Mouse (Mus musculus): ENCODE data around the gene Btbd35f20. TPM values are rescaled to one million over a fixed set of nuclear protein-coding genes. Genes with fewer than 3 reads are reported as not detected.
"Not testable (repeated sequence)": the region's sequence is repeated elsewhere in the genome, so short reads cannot be mapped to it uniquely, and the experiment has no call there.

The Btbd35f20 gene
- polyA plus RNA-seq (2012; rRNA removed), result not detected in 2 replicates

DNA sequence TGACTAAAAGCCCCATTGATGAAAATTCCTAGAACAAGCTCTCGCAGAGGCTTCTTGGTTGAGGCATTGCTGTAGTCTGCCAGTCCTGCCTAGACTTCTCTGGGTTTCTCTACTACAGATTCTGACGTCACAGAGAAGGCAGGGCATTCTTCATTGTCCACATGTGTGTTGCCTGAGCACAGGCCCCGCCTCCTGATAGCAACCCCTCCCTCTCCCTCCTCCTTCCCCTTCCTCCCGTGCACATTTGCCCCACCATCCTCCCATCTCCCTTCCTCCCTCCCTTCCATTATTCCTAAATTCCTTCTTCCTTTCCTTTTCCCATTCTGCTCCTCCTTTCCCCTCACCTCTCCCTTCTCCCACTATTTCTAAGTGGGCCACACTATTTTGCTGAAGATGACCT, at the start of gene Btbd35f20:
Gene Btbd35f20, minus strand, starts transcription at position 101 of the 400 bp plus-strand sequence.
- not testable (repeated sequence) for DNase-seq (ENCODE audit: low read depth)

Other genes starting within 250 kb of the Btbd35f20 start
- gene Btbd35f28, start 94.7 kb downstream of the Btbd35f20 start, polyA plus RNA-seq (2012; rRNA removed), result not detected in 2 replicates
- not detected in 2 replicates for gene Btbd35f17, start 79.4 kb upstream of the Btbd35f20 start, polyA plus RNA-seq (2012; rRNA removed)